Mouse (Mus musculus): ENCODE results near the gene Adcy4. TPM values are rescaled to one million over a fixed set of nuclear protein-coding genes. Genes with fewer than 3 reads are reported as not detected.

Adcy4 gene
- polyA plus RNA-seq, 1 experiment from 2014 or later = 11.6 TPM

- no peak overlapping the region for H3K9ac ChIP-seq
- no peak overlapping the region for H3K4me3 ChIP-seq (ENCODE audit: low read depth, low read length)
- H3K27me3 ChIP-seq (ENCODE audit: insufficient read depth, low read length) = no peaks in the 10 kb centered on the region
- no peak overlapping the region for H3K27ac ChIP-seq (ENCODE audit: low read depth)
- 79% methylated on average over 7 of the region's 7 CpGs for WGBS
- DNase-seq = no peak
- no peak for TF ChIP-seq CTCF (IDR thresholded peaks at IDR 0.05; ENCODE audit: low read depth)
- H3K36me3 ChIP-seq (ENCODE audit: insufficient read depth) = no peaks in the 10 kb centered on the region
- H3K4me1 ChIP-seq (ENCODE audit: insufficient read depth) = peaks cover 4% of the 10 kb centered on the region; the same call in 1 of the 2 replicates
- no peaks in the 10 kb centered on the region for H3K9me3 ChIP-seq (ENCODE audit: low read depth, low read length)
- H3K4me2 ChIP-seq = no peak overlapping the region
- no peak for ATAC-seq (ENCODE audit: insufficient read depth)
Observed at GRCm38 (mm10) chr14:55730116-55730515, 53.8 kb downstream of the Adcy4 start.

- TF ChIP-seq CTCF (IDR thresholded peaks at IDR 0.05; ENCODE audit: low read depth) = no peak
- ATAC-seq (ENCODE audit: insufficient read depth) = no peak
- H3K4me2 ChIP-seq = no peak overlapping the region
- no peaks in the 10 kb centered on the region for H3K36me3 ChIP-seq (ENCODE audit: insufficient read depth)
- H3K9me3 ChIP-seq (ENCODE audit: low read depth, low read length) = no peaks in the 10 kb centered on the region
- 51% methylated on average over 8 of the region's 8 CpGs for WGBS
- no peaks in the 10 kb centered on the region for H3K27me3 ChIP-seq (ENCODE audit: insufficient read depth, low read length)
- peaks cover 4% of the 10 kb centered on the region; the same call in 1 of the 2 replicates for H3K4me1 ChIP-seq (ENCODE audit: insufficient read depth)
- no peak overlapping the region for H3K4me3 ChIP-seq (ENCODE audit: low read depth, low read length)
- 0 out of 2 replicates have a peak overlapping the region, but pooled peaks have one; percentile 4 for H3K27ac ChIP-seq (ENCODE audit: low read depth)
- no peak overlapping the region for H3K9ac ChIP-seq
- no peak for DNase-seq
Observed at GRCm38 (mm10) chr14:55727889-55728685, 55.8 kb downstream of the Adcy4 start.

- no peaks in the 10 kb centered on the region for H3K36me3 ChIP-seq (ENCODE audit: insufficient read depth)
- no peak for DNase-seq
- H3K4me3 ChIP-seq (ENCODE audit: low read depth, low read length) = no peak overlapping the region
- no peak overlapping the region for H3K9ac ChIP-seq
- H3K27me3 ChIP-seq (ENCODE audit: insufficient read depth, low read length) = no peaks in the 10 kb centered on the region
- no peak overlapping the region for H3K27ac ChIP-seq (ENCODE audit: low read depth)
- TF ChIP-seq CTCF (IDR thresholded peaks at IDR 0.05; ENCODE audit: low read depth) = no peak
- no peak for ATAC-seq (ENCODE audit: insufficient read depth)
- H3K4me2 ChIP-seq = no peak overlapping the region
- H3K4me1 ChIP-seq (ENCODE audit: insufficient read depth) = peaks cover 4% of the 10 kb centered on the region; the same call in 1 of the 2 replicates
- no peaks in the 10 kb centered on the region for H3K9me3 ChIP-seq (ENCODE audit: low read depth, low read length)
Observed at GRCm38 (mm10) chr14:55726261-55726660, 57.6 kb downstream of the Adcy4 start.

- TF ChIP-seq CTCF (IDR thresholded peaks at IDR 0.05; ENCODE audit: low read depth) = no peak
- H3K27ac ChIP-seq (ENCODE audit: low read depth) = no peak overlapping the region
- ATAC-seq (ENCODE audit: insufficient read depth) (no peak), DNase-seq (peak; percentile 22)
- H3K9ac ChIP-seq = no peak overlapping the region
- no peaks in the 10 kb centered on the region for H3K9me3 ChIP-seq (ENCODE audit: low read depth, low read length)
- H3K4me2 ChIP-seq = no peak overlapping the region
- WGBS = 41% methylated on average over 8 of the region's 8 CpGs
- peaks cover 4% of the 10 kb centered on the region; the same call in 1 of the 2 replicates for H3K4me1 ChIP-seq (ENCODE audit: insufficient read depth)
- no peak overlapping the region for H3K4me3 ChIP-seq (ENCODE audit: low read depth, low read length)
- H3K36me3 ChIP-seq (ENCODE audit: insufficient read depth) = peaks cover under 1% of the 10 kb centered on the region; the same call in 1 of the 2 replicates
- no peaks in the 10 kb centered on the region for H3K27me3 ChIP-seq (ENCODE audit: insufficient read depth, low read length)
Observed at GRCm38 (mm10) chr14:55724411-55724871, 59.5 kb downstream of the Adcy4 start.

- Histone ChIP-seq H3K4me1 (ENCODE audit: insufficient read depth) (peaks cover 4% of the 10 kb centered on the region; the same call in 1 of the 2 replicates), H3K27ac (ENCODE audit: low read depth) (no peak overlapping the region), H3K9ac (no peak overlapping the region), H3K9me3 (ENCODE audit: low read depth, low read length) (no peaks in the 10 kb centered on the region), H3K4me2 (no peak overlapping the region), H3K4me3 (ENCODE audit: low read depth, low read length) (no peak overlapping the region), H3K36me3 (ENCODE audit: insufficient read depth) (peaks cover 11% of the 10 kb centered on the region), H3K27me3 (ENCODE audit: insufficient read depth, low read length) (no peaks in the 10 kb centered on the region)
- TF ChIP-seq CTCF (IDR thresholded peaks at IDR 0.05; ENCODE audit: low read depth) = no peak
- no peak for DNase-seq
- ATAC-seq (ENCODE audit: insufficient read depth) = no peak
- WGBS = 90% methylated on average over 7 of the region's 7 CpGs
Observed at GRCm38 (mm10) chr14:55723433-55723832, 60.5 kb downstream of the Adcy4 start.

GRCm38 (mm10) chr14:55722438-55722945, 61.4 kb downstream of the Adcy4 start:
- DNase-seq = no peak
- H3K4me1 ChIP-seq (ENCODE audit: insufficient read depth) = no peaks in the 10 kb centered on the region
- ATAC-seq (ENCODE audit: insufficient read depth) = no peak
- H3K4me2 ChIP-seq = peak overlapping the region; percentile 74
- H3K27ac ChIP-seq (ENCODE audit: low read depth) = peak overlapping the region; percentile 88; the same call in 1 of the 2 replicates
- no peaks in the 10 kb centered on the region for H3K9me3 ChIP-seq (ENCODE audit: low read depth, low read length)
- peaks cover 18% of the 10 kb centered on the region for H3K36me3 ChIP-seq (ENCODE audit: insufficient read depth)
- no peak for TF ChIP-seq CTCF (IDR thresholded peaks at IDR 0.05; ENCODE audit: low read depth)
- peak overlapping the region; percentile 72; the same call in 1 of the 2 replicates for H3K9ac ChIP-seq
- WGBS = 49% methylated on average over 8 of the region's 8 CpGs
- peak overlapping the region; percentile 81 for H3K4me3 ChIP-seq (ENCODE audit: low read depth, low read length)
- H3K27me3 ChIP-seq (ENCODE audit: insufficient read depth, low read length) = no peaks in the 10 kb centered on the region
